Mouse (Mus musculus): ENCODE data around the gene Acsbg1.

- TF ChIP-seq CTCF (IDR thresholded peaks at IDR 0.05; ENCODE audit: control insufficient read depth, insufficient read depth, insufficient read length), result no peak
- no peak for TF ChIP-seq USF1 (IDR thresholded peaks at IDR 0.05; ENCODE audit: low read depth)
- TF ChIP-seq MAX (IDR thresholded peaks at IDR 0.05), result no peak
- no peak for TF ChIP-seq MYOD1 (IDR thresholded peaks at IDR 0.05; ENCODE audit: control insufficient read depth, insufficient read length, low read depth)
- TF ChIP-seq FOSL1 (IDR thresholded peaks at IDR 0.05; ENCODE audit: insufficient read depth, low read length, poor library complexity, severe bottlenecking), result no peak
Measured at GRCm38 (mm10) chr9:54700746-54701145, 39.1 kb upstream of the Acsbg1 start.
